Mouse (Mus musculus): ENCODE measurements around the gene Vmn1r54. TPM values are rescaled to one million over a fixed set of nuclear protein-coding genes. Genes with fewer than 3 reads are reported as not detected.
"Not testable (repeated sequence)": the region's sequence is repeated elsewhere in the genome, so short reads cannot be mapped to it uniquely, and the experiment has no call there.

Vmn1r54 gene
- total RNA-seq (2021) (not detected), polyA plus RNA-seq (2012; rRNA removed) (not detected in 2 replicates)
- long read RNA-seq, result 0 reads

GRCm38 (mm10) chr6:90246000-90246399 lies at the start of gene Vmn1r54:
Gene Vmn1r54 (plus strand): TSS chr6:90246300.
- WGBS, result 50% methylated on average over 1 of the region's 1 CpGs
- H3K4me3 ChIP-seq, result no peak within 1 kb of the TSS
- TF ChIP-seq CTCF (IDR thresholded peaks at IDR 0.05) (no peak), EP300 (IDR thresholded peaks at IDR 0.05; ENCODE audit: insufficient read depth, low read depth, low read length) (no peak), POLR2A (IDR thresholded peaks at IDR 0.05; ENCODE audit: insufficient read depth, low read depth, low read length) (no peak)
- no peak within 1 kb of the TSS for H3K9ac ChIP-seq (ENCODE audit: low read depth, low read length)
- H3K27ac ChIP-seq, result no peak within 1 kb of the TSS
- intact Hi-C loops (cut with DNase I), result no loop called here
- no peaks in the 10 kb centered on the region for H3K4me1 ChIP-seq (ENCODE audit: control insufficient read depth, insufficient read depth, low read length)
- no peaks in the 10 kb centered on the region for H3K79me2 ChIP-seq (replicated peaks; ENCODE audit: control insufficient read depth, insufficient read depth, low read length)
- no peak for DNase-seq
- H3K27me3 ChIP-seq (ENCODE audit: control insufficient read depth, insufficient read depth, low read length), result no peaks in the 10 kb centered on the region
- H3K36me3 ChIP-seq (ENCODE audit: control insufficient read depth, insufficient read depth, low read length), result no peaks in the 10 kb centered on the region

GRCm38 (mm10) chr6:90202493-90202892 lies 43.6 kb upstream of the Vmn1r54 start, which contains the start of gene V1ra8:
Gene V1ra8 (plus strand): TSS chr6:90202793.
- DNase-seq; H3K9ac ChIP-seq (ENCODE audit: low read depth, low read length); H3K79me2 ChIP-seq (replicated peaks; ENCODE audit: control insufficient read depth, insufficient read depth, low read length); intact Hi-C loops (cut with DNase I); H3K4me3 ChIP-seq; H3K4me1 ChIP-seq (ENCODE audit: control insufficient read depth, insufficient read depth, low read length); H3K36me3 ChIP-seq (ENCODE audit: control insufficient read depth, insufficient read depth, low read length); H3K27me3 ChIP-seq (ENCODE audit: control insufficient read depth, insufficient read depth, low read length); H3K27ac ChIP-seq: not testable (repeated sequence)
- WGBS, result 66% methylated on average over 2 of the region's 2 CpGs

- Histone ChIP-seq H3K4me3 (no peak within 1 kb of the TSS), H3K27me3 (ENCODE audit: control insufficient read depth, insufficient read depth, low read length) (no peaks in the 10 kb centered on the region), H3K27ac (no peak within 1 kb of the TSS), H3K36me3 (ENCODE audit: control insufficient read depth, insufficient read depth, low read length) (no peaks in the 10 kb centered on the region), H3K4me1 (ENCODE audit: control insufficient read depth, insufficient read depth, low read length) (no peaks in the 10 kb centered on the region), H3K79me2 (replicated peaks; ENCODE audit: control insufficient read depth, insufficient read depth, low read length) (no peaks in the 10 kb centered on the region), H3K9ac (ENCODE audit: low read depth, low read length) (no peak within 1 kb of the TSS)
- intact Hi-C loops (cut with DNase I), result no loop called here
- TF ChIP-seq CTCF (IDR thresholded peaks at IDR 0.05) (no peak), POLR2A (IDR thresholded peaks at IDR 0.05; ENCODE audit: insufficient read depth, low read depth, low read length) (no peak), EP300 (IDR thresholded peaks at IDR 0.05; ENCODE audit: insufficient read depth, low read depth, low read length) (no peak)
- DNase-seq, result no peak
- WGBS, result 82% methylated on average over 1 of the region's 1 CpGs
Measured at GRCm38 (mm10) chr6:90224338-90224737, 21.8 kb upstream of the Vmn1r54 start, which contains the start of gene Vmn1r53. Gene Vmn1r53 (minus strand): TSS chr6:90224438.

- H3K9ac ChIP-seq (ENCODE audit: low read depth, low read length); H3K79me2 ChIP-seq (replicated peaks; ENCODE audit: control insufficient read depth, insufficient read depth, low read length); H3K36me3 ChIP-seq (ENCODE audit: control insufficient read depth, insufficient read depth, low read length); H3K27ac ChIP-seq; H3K4me3 ChIP-seq; intact Hi-C loops (cut with DNase I); H3K27me3 ChIP-seq (ENCODE audit: control insufficient read depth, insufficient read depth, low read length); DNase-seq; H3K4me1 ChIP-seq (ENCODE audit: control insufficient read depth, insufficient read depth, low read length): not testable (repeated sequence)
- WGBS, result 78% methylated on average over 4 of the region's 4 CpGs
Measured at GRCm38 (mm10) chr6:90232114-90232513, 14.0 kb upstream of the Vmn1r54 start.

- intact Hi-C loops (cut with DNase I), result no loop called here
- WGBS, result 52% methylated on average over 27 of the region's 27 CpGs
- Histone ChIP-seq H3K4me3 (no peak overlapping the region), H3K27me3 (ENCODE audit: control insufficient read depth, insufficient read depth, low read length) (no peaks in the 10 kb centered on the region), H3K79me2 (replicated peaks; ENCODE audit: control insufficient read depth, insufficient read depth, low read length) (no peaks in the 10 kb centered on the region), H3K4me1 (ENCODE audit: control insufficient read depth, insufficient read depth, low read length) (no peaks in the 10 kb centered on the region), H3K9ac (ENCODE audit: low read depth, low read length) (no peak overlapping the region), H3K27ac (no peak overlapping the region), H3K36me3 (ENCODE audit: control insufficient read depth, insufficient read depth, low read length) (no peaks in the 10 kb centered on the region)
- no peak for DNase-seq
- TF ChIP-seq CTCF (IDR thresholded peaks at IDR 0.05) (no peak), POLR2A (IDR thresholded peaks at IDR 0.05; ENCODE audit: insufficient read depth, low read depth, low read length) (no peak), EP300 (IDR thresholded peaks at IDR 0.05; ENCODE audit: insufficient read depth, low read depth, low read length) (no peak)
Measured at GRCm38 (mm10) chr6:90232681-90233080, 13.4 kb upstream of the Vmn1r54 start.

- no peak overlapping the region for H3K4me3 ChIP-seq
- H3K27ac ChIP-seq, result no peak overlapping the region
- no peaks in the 10 kb centered on the region for H3K79me2 ChIP-seq (replicated peaks; ENCODE audit: control insufficient read depth, insufficient read depth, low read length)
- intact Hi-C loops (cut with DNase I), result no loop called here
- no peak for TF ChIP-seq POLR2A (IDR thresholded peaks at IDR 0.05; ENCODE audit: insufficient read depth, low read depth, low read length)
- no peak for TF ChIP-seq CTCF (IDR thresholded peaks at IDR 0.05)
- TF ChIP-seq EP300 (IDR thresholded peaks at IDR 0.05; ENCODE audit: insufficient read depth, low read depth, low read length), result no peak
- 59% methylated on average over 3 of the region's 3 CpGs for WGBS
- H3K27me3 ChIP-seq (ENCODE audit: control insufficient read depth, insufficient read depth, low read length), result no peaks in the 10 kb centered on the region
- no peaks in the 10 kb centered on the region for H3K36me3 ChIP-seq (ENCODE audit: control insufficient read depth, insufficient read depth, low read length)
- H3K4me1 ChIP-seq (ENCODE audit: control insufficient read depth, insufficient read depth, low read length), result no peaks in the 10 kb centered on the region
- no peak for DNase-seq
- H3K9ac ChIP-seq (ENCODE audit: low read depth, low read length), result no peak overlapping the region
Measured at GRCm38 (mm10) chr6:90244019-90244418, 2.1 kb upstream of the Vmn1r54 start.

All from heart, adult 2 months (tissue).